Mouse (Mus musculus) urinary bladder, postnatal 10 days (tissue): ENCODE results near the gene Slc25a28.

Experiments used
- DNase-seq: peaks from one replicate; pipeline ENCODE4 v3.0.0; 2022; ENCODE audit warnings: low spot score

Slc25a28 gene

DNA sequence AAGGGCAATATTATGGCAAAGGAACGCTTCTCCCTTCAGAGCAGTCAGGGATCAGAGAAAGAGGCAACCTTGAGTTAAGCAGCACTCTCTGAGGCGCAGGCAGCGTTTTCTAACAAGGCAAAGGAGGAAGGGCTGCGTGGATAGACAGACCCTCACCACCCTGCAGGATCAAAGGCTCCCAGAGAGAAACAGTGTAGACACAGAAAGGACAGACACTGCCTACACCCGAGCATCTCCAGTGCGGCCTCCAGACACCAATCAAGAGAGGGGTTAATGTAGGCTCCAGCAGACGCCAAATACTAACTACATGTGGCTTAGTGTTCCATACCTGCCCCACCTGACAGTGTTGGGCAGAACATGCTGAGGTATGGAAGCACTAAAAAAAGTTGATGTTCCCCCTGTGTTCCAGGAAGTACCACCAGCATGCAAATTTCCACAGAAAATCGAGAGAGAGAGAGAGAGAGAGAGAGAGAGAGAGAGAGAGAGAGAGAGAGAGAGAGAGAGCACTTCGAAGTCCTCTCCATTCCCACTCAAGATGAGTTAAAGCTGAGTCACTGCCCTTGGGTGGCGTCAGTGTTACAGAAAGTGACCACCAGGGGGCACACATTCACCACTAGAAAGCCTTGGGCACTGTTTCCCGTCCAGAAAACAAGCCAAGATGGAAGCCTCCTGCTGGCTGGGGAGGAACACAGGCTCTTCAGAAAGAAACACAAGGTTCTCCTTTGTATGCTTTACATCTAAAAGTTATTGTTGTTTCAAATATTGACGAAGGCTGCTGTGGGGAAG is 44.0 kb downstream of the Slc25a28 start:
- DNase-seq: no peak

DNA sequence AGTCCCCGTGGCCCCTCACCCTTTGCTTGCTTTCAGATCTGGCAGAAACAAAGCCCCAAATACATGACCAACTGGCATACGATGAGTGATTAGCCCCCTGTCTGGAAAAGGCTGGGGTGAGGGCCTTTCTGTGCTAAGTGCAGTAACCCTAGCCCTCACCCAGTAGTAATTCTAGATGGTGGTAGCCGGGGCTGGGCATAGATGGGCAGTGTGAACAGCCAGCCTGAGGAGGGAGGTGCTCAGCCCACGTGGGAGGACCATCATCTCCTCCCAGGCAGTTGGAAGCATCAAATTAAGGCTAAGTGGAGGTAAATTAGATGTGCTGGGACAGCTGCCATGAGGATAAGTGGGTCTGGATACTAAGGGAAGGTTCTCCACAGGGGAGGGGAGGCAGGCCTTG is 45.6 kb downstream of the Slc25a28 start:
- DNase-seq: no peak

DNA sequence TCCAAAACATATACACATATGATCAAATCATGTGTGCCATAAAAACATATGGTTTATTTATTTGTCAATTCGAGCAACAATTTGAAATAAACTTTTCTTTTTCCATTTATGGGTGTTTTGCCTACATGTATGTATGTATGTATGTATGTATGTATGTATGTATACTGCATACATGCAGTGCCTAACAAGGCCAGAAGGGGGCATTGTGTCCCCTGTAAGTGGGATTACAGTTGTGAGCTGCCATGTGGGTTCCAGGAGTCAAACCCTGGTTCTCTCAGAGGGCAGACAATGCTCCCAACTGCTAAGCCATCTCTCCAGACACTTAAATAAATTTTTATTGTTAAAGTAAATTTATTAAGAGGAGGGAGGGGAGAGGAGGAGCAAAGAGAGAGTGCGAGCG is 47.3 kb downstream of the Slc25a28 start:
- no peak for DNase-seq

DNA sequence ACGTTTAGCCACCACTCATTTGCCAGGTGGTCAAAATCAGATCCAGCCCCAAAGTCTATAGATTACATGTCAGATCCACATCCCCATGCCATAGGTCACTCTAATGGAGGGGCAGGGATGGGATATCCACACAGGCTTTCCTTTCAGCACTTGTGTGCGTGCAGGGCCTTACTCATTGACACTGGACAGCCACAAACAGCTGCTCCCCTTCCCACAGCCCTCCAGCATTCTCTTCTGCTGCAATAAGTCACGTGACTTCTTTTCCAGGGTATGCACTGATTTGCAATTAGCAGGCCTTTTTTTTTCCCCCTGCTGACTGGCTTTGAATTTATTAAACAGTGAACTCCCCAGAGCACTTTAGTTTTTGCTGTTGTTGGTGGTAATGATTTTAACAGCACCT is 48.5 kb downstream of the Slc25a28 start:
- no peak for DNase-seq

DNA sequence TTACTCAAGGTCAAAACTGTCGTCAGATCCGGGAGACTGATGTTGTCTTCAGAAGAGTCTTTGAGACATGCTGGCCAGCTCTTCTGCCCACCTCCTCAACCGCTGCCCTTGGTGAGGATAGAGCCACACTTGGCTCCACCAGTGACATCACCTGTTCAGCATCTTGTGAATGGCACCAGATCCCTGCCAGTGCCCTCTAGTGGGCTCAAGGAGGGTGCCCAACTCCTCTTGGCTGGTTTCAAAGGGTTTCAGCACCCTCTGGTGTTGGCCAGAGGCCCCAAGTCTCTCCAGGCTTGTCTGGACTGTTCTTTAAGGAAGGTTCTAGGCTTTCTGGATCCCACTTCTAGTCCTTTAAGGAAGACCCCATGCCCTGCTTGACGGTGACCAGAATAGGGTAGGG is 50.8 kb downstream of the Slc25a28 start:
- DNase-seq: no peak

DNA sequence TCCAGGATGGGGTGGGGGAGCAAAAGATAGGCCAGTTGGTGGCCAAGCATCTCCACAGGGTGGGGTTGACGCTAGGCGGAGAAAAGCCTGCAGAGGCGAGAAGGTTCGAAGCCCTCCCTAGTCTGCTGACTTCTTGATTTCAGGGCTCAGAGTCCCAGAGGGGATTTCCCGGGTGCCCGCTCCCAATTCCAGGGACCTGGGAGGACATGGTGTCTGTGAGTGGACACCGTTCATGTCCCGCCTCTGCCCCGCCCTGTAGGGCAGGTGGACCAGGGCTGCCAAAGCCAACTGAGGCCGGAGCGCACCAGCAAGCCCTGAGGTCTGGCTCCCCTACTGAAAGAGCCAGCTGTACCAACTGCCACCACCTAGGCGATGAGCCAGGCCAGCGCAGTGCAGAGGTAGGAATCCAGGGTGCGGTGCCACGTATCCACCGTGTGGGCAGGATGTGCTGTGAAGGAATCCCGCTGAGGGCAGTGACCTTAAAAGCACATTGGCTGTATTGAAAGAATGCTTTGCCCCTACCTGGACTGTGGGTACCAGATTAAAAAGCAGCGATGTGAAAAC is 54.7 kb downstream of the Slc25a28 start:
- DNase-seq: no peak

DNA sequence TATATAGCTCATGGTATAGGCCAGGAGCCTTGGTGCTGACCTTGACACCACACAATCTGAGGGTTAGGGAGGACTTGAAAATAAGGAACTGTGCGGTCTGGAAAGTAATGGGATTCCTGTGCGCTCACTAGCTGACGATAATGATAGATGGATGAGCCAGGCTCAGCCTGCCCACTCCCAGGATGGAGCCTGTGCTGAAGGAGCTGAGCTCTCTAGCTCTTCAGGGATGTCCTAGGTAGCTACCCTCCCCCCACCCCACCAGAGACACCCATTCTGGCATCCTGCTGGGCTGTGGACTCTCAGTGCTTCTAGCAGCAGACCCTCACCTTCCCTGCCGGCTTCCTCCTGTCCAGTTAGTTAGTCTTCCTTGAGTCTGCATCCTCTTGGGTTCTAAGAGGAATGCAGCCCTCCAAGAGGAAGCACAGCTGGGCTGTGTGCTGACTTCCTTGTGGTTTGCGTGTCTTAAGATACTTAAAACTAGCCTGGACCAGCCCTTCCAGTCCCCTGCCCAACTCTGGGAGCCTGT is 56.1 kb downstream of the Slc25a28 start:
- no peak for DNase-seq

DNA sequence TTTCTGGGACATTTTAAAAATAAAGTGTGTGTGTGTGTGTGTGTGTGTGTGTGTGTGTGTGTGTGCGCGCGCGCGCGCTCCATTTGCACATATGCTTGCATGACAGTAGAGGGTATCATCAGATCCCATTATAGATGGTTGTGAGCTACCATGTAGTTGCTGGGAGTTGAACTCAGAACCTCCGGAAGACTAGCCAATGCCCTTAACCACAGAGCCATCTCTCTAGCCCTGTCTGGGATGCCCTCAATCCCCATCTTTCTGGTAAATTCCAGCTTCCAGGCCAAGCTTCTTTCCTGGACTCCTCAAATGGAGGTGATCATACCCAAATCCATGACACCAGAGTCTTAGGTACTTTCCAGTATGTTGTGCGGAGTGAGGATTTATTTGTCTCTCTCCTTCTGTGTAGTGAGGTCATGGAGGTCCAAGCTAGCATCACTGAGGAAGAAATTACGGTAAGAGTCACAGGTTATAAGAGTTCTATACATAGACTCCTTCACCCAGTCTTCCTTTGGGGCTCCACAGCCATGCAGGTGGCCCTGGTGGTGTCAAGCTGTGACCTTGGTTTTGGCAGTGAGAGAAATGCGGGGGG is 56.8 kb downstream of the Slc25a28 start:
- no peak for DNase-seq

DNA sequence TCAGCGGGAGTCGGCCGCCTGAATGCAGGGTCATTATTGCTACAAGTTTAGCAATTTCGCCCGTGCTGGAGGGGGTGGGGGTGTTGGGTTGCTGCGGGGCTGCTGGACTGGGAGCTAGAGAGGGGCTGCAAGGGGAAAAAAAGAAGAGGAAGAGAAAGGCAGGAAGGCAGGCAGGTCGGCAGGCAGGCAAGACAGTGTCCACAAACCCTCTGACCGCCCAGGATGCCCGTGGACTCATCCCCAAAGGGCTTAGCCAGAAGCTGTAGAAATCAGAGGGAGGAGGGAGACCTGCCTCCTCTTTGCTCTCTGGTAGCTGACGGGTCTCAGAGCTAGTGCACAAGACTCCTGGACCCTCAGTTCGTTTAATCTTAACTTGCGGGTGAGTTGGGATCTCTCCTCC is 57.8 kb downstream of the Slc25a28 start:
- DNase-seq: no peak

DNA sequence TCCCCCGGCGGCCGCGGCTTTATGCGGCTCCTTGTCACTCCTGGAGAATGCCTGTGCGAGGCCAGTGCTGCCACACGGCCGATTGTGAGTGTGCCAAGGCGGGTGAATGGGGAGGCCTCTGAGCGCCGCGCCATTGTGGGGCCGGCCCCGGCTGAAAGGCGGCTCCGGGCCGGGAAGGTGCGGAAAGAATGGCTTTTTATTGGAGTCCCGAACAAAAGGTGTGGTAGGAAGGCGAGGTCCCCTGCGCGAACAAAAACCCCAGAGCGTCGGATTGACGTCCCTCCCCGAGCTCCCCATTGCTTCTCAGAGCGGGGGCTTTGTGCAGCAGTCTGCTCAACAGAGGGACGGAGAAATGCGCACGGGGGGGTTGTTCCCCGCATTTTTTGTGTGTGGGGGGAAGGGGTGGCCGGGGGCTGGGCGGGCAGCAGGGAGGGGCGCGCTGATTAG is 58.2 kb downstream of the Slc25a28 start:
- no peak for DNase-seq

DNA sequence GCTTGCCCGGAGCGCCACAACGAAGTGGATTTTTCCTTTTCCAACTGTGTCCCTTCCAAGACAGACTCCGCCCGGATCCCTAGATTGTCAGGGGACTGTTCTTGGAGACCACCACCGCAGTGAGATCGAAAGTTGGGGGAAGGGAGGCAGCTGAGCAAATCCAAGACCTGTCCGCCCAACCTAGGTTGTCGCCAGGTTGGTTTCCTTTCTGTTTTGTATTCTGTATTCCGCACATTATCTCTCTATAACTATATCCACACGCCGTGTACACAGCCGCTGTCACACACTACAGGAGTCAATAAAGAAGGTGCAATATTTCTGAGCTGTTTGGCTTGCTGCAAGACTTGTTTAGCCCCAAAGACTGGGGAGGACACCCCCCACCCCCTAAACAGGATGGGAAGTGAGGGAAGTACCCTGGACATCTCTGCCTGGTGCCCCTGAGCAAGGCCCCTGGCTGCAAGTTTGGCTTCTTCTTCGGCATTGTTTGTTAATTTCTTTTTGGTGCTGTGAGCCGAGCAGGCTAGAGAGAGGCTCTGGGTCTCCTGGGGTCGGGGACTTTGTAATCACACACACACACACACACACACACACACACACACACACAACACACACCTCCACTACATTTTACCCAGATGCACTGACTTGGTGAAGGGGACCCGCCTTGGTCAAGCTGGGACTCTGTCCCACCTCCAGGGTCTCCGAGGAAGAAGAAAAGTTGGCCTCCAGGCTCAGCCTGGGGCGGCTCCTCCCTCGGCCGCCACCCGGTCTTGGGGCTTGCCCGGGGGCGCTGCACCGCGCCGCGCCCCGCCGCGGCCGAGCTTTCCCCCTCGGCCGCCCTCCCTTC is 58.9 kb downstream of the Slc25a28 start:
- DNase-seq: no peak

DNA sequence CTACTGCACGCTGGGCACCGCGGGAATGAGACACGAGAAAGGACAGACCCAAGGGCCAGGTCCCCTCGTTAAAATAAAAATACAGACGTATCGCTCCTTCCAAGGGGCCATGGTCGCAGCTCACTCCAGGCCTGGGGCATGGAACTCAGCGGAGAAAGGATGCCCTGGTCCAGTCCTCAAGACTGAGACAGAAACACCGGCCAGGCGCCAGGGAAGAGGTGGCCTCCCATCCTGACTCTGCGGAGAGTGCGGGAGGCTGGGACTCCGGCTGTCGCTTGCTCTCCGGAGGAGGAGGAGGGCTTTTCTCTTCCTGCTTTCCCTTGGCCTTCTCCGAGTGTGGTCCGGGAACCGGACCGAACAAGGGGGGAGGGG is 59.6 kb downstream of the Slc25a28 start:
- DNase-seq: no peak

DNA sequence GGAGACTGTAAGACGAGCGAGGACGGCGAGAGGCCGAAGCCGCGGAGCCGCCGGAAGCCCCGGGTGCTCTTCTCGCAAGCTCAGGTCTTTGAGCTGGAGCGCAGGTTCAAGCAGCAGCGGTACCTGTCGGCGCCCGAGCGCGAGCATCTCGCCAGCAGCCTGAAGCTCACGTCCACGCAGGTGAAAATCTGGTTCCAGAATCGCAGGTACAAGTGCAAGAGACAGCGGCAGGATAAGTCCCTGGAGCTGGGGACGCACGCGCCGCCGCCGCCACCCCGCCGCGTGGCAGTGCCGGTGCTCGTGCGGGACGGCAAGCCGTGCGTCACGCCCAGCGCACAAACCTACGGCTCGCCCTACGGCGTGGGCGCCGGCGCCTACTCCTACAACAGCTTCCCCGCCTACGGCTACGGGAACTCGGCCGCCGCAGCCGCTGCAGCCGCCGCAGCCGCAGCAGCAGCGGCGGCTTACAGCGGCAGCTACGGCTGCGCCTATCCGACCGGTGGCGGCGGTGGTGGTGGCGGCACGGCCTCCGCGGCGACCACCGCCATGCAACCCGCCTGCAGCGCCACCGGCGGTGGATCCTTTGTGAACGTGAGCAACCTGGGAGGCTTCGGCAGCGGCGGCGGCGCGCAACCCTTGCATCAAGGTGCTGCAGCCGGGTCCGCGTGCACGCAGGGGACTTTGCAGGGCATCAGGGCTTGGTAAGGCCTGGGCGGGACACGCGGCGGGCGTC is 60.2 kb downstream of the Slc25a28 start:
- no peak for DNase-seq
